Mouse (Mus musculus) olfactory bulb, adult 2 months (tissue): ENCODE measurements at regions not wholly inside any gene's neighbourhood (a gene's known extent, or its start where the extent isn't known, plus 50 kb on each side); places are given as distances from the start of the nearest gene placed in this dataset.

Experiments
- CTCF ChIP-seq: fragments of 200-500 bp; IDR thresholded peaks from 2 replicates; pipeline ENCODE4 v1.5.1; 2012; ENCODE audit warnings: low read depth, mild to moderate bottlenecking, low read length, moderate library complexity; ENCODE audit not compliant: insufficient read depth
- POLR2A ChIP-seq: fragments of 200-500 bp; IDR thresholded peaks from 2 replicates; pipeline ENCODE4 v1.6.1; 2012; ENCODE audit warnings: mild to moderate bottlenecking, low read depth, low read length, moderate library complexity; ENCODE audit not compliant: insufficient read depth

DNA sequence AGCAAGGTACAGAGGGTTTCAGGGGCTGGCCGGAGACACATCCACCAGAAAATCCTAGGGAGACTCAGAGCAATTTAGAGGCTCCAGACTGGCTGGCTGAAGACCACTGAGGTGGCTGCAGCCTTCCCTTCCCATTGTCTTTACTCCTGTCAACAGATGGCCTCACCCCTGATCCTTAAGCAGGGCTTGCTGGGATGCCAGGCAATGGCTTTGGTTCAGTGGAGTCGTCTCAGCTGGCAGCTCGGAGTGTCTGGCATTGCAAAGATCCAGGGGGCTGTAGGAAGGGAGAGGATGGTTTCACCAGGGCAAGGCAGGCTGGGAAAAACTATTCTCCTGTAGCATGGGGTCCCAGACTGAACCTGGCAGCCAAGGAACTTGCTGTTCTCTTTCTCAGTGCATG lies 395.8 kb downstream of the Tshz3 start:
- TF ChIP-seq CTCF (no peak), POLR2A (no peak)
